Comparison of ENCODE assay signal across 16 mouse cellular contexts in genomic region chr1:180485346-180485745, GRCm38 (mm10).
"Had no signal": no experiment of that assay in that cellular context is flagged by ENCODE, and none has a peak within 500 bp of the region (broad histone marks: within the 10 kb centered on the region; RNA-seq: fewer than 3 reads in every experiment).

No protein-coding gene starts in this region.

- H3K4me2 ChIP-seq: neural tube, embryonic 13.5 days; neural tube, embryonic 15.5 days; stomach, embryonic 15.5 days had no signal

- DNase-seq: retina, postnatal 1 day; right cerebral cortex, adult 18-20 months; right cerebral cortex, postnatal 14 days; right cerebral cortex, postnatal 25 days; right cerebral cortex, postnatal 4 days; spleen, adult 18-20 months; thymus, adult 18-20 months; thymus, adult 2 months; thymus, postnatal 14 days; thymus, postnatal 25 days; thymus, postnatal 36 days; thymus, postnatal 4 days had no signal

- H3K9me3 ChIP-seq: neural tube, embryonic 13.5 days; neural tube, embryonic 15.5 days; stomach, embryonic 15.5 days had no signal

- H3K36me3 ChIP-seq: neural tube, embryonic 13.5 days; neural tube, embryonic 15.5 days; stomach, embryonic 15.5 days had no signal

- H3K9ac ChIP-seq: neural tube, embryonic 13.5 days; neural tube, embryonic 15.5 days; stomach, embryonic 15.5 days had no signal

- H3K4me3 ChIP-seq: neural tube, embryonic 13.5 days; neural tube, embryonic 15.5 days; stomach, embryonic 15.5 days had no signal

- H3K27ac ChIP-seq: neural tube, embryonic 13.5 days; neural tube, embryonic 15.5 days; stomach, embryonic 15.5 days; stomach, postnatal 0 days had no signal
